Mouse (Mus musculus) urinary bladder, adult 2 months (tissue): ENCODE measurements around the gene Lypd9. TPM values are rescaled to one million over a fixed set of nuclear protein-coding genes. Genes with fewer than 3 reads are reported as not detected.
"Not testable (repeated sequence)": the region's sequence is repeated elsewhere in the genome, so short reads cannot be mapped to it uniquely, and the experiment has no call there.

Experiments
- DNase-seq: peaks from one replicate; pipeline ENCODE4 v3.0.0; 2022; ENCODE audit warnings: low spot score
- polyA plus RNA-seq: library from polyadenylated mRNA; depleted of rRNA; stranded (reverse); fragments of >200 nt; gene quantifications from 2 replicates; pipeline ENCODE4 v1.2.3, GENCODE M21; 2012; rRNA removed

Lypd9 gene
- not detected in 2 replicates for polyA plus RNA-seq

DNA sequence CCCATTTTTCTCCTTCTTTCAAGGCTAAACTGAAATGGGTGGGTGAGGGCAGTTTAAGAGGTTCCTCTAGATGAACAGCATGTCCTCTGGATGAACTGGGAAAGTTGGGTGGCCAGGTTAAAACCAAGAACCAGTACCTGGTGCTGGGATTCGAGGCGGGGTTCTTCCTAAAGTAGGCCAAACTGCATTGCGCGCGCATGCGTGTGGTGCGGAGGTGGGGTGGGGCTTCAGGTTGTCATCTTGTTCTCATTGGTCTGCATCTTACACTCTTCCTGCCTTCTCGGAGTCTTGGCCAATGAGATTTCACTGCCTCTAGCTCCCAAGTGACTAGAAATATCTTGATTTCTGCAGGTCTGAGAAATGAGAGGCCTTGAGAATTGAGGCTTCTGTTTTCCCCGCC, at the start of gene Lypd9:
Lypd9 (minus strand) TSS at position 165 of the 400 bp plus-strand sequence.
- no peak for DNase-seq

DNA sequence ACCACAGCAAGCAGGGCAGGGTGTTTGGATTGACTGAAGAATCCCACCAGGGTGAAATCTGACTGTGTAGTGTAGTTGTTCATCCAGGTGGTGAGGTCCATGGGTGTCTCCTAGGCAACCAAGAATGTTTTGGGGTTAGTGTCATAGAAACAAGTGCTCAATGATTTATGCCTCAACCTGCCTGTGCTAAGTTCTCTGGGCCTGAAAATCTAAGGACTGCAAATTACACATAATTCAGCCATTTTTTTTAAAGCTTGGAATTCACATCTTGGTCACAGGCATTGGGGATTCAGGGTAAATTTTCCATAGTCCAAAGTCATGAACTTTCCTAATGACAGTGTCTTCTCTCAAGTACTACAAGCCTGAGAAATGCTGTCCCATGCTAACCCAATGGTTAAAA, 49.7 kb upstream of the Lypd9 start, which contains the start of gene Olfr331:
Olfr331 (minus strand) TSS at position 101 of the 400 bp plus-strand sequence.
- DNase-seq = not testable (repeated sequence)

DNA sequence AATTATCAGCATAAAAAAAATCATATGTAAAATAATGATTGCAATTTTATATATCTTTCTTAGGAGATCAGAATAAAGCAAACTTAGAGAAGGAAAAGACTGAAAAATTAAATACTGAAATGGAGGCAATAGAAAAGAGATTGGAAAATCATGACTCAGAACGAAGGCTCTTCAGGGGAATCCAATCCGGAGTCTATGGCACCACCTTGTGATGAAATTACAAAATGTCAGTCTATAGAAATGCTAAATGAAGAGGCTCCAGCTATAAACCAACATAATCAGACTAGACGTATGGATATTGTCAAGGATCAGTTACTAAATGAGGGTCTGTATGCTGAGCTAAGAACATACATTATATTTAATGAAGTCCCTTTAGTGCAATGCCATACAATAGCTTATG, 46.6 kb upstream of the Lypd9 start:
- DNase-seq = no peak

DNA sequence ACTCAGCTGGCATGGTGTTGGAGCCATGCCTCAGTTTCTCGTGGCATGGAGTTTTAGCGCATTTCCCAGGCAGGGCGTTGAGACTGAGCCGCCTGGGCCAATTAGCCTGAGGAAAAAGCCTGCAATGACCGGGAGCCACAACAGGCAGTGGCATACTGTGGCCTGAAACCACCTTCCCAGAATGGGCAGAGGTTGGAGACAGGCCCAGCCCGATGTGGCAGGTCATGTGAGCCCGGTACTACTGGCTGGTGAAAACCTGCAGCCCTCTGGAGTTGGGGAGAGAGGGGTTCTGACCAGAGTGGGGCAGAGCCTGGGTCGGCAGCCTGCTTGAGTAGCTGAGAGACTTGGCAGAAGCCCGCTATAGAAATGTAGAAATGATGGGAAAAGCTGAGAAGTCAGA, 46.0 kb upstream of the Lypd9 start:
- DNase-seq = no peak

DNA sequence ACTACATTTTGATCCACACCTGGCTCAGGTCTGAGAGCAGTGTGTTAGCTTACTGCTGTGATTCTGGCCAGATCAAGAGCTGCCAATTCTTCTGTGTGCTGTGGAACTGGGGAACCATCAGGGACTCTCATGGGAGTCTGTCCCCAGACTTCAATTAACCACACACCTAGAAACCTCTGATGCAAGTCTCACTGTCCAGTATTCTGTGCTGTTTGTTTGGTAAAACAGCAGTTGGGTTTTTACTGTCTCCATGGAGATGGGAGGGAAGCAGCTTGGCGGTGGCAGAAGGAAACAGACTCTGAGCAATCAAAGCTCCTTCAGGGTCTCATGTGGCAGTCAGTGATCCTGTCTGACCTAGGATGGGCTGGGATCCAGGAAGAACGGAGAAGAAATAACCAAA, 39.7 kb upstream of the Lypd9 start, which contains the start of gene Olfr332:
Olfr332 (minus strand) TSS at position 101 of the 400 bp plus-strand sequence.
- DNase-seq = no peak

DNA sequence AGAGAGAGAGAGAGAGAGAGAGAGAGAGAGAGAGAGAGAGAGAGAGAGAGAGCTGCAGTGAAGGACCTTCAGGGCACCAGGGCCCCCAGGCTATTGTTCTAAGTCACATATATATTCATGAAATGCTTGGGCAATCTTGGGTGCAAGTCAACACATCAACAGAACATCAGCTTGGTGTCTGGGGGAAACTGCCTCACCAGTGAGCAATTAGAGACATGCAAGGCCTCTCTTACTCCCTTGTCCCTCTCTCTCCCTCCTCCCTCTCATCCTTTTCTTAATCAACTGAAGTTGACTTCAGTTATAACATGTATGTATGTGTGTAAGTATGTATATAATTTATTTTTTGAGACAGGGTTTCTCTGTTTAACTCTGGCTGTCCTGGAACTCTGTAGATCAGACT, 9.4 kb upstream of the Lypd9 start, which contains the start of gene Olfr30:
Olfr30 (minus strand) TSS at position 101 of the 400 bp plus-strand sequence.
- no peak for DNase-seq

DNA sequence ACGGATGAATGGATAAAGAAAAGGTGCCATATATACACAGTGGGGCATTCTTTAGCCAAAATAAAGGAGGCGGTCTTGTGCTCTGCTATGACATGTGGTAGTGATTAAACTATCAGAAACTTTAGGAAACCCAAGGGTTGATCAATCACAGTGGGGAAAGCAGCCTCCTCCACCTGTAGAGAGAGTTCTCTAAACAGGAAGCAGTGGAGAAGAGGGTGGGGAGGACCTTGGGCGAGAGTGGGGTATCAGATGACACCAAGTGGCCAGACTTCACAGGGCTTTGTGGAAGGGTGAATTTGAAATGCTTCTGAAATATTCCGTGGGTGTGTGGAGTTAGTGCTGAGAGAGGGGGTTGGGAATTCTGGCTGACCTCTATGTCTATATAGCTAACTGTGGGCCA, 869 bp upstream of the Lypd9 start:
- no peak for DNase-seq

DNA sequence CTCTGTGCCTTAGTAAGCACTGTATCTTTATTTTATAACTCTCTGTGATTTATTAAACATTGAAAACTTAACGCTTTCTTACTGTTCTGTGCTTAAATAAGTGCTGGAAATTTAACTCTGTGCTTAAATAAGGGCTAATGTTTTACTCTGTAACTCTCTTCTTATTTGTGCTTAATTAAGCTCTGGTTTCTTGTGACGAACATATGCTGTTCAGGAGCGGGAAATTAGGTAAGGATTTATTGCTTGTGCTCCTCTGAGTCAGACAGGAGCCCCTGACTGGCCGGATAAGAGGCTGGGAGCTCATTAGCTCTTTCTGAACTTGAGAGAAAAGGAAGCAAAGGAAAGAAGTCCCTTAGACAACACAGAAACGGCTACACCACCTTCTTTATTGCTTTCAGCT, 14.9 kb downstream of the Lypd9 start:
- no peak for DNase-seq

DNA sequence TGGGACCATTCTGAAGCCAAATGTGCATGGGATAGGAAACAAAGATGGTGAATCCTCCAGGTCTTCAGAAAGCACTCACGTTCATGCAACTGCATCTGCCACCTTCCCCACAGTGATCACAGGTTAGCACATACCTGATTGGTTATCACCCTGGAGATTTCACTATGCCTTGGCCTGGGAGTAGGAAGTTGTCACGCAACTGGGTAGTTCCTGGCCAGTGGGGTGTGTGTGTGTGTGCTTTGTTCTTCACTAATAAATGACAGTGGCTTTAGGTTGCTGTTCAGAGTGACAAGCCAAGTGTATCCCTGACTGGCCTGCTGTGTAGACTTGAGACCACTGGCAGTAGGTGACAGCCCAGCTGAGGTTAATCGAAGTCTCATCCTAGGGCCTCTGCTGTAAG, 20.5 kb downstream of the Lypd9 start, which contains the start of gene Gm12253:
Gm12253 (plus strand) TSS at position 301 of the 400 bp plus-strand sequence.
- DNase-seq = no peak

DNA sequence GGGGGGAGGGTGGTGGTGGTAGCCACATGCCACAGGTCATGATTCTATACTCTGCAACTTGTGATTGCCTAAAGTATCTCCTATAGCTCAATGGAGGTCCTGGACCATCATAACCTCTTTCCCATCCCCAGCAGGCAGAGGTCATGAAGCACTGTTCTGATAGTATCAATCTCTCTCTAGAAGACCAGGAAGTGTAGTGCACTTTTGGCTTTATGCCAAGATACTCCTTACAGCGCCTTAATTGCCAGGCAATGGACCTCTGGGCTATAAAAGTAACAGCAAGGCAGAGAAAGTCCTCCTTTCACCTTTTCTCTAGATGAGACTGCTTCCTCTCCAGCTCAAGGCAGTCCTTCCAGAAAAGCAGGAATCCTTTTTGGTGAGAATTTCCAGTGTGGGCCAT, 31.9 kb downstream of the Lypd9 start, which contains the start of gene 1810065E05Rik:
1810065E05Rik (plus strand) TSS at position 297 of the 400 bp plus-strand sequence.
- DNase-seq = no peak

DNA sequence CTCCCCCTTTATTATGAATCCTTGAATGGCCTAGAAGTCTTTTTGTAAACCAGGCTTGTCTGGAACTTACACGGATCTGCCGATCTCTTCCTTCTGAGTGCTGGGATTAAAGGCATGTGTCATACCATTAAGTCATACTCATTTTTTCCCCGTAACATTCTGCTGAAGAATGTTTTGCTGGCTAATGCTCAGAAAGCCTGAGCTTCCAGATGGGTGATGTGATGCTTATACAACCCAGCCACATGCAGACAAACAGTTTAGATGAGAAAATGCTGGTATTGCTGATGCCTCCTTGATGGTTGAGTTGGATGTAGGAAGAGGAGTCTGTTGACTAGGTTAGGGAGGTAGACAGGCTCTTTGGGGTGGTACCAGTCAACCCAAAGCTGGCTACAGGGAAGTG, 34.4 kb downstream of the Lypd9 start:
- no peak for DNase-seq

DNA sequence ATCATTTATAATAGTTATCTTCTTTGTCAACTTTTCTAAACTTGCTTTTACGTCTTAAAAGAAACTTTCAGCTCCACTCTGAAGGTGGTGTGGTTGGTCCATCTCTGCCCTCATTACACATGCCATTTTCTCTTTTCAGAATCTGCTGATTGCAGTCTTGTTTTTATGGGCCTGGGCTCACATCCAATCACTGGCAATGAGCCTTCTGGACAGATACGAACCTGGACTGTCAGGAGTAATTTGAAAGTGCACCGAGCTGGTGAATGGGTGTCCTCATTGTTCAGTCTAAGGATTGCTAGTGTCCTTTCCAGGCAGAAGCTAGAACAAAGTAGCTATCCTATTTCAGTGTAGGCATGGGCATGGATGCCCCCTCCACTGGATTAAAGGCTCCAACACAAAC, 44.7 kb downstream of the Lypd9 start:
- no peak for DNase-seq

DNA sequence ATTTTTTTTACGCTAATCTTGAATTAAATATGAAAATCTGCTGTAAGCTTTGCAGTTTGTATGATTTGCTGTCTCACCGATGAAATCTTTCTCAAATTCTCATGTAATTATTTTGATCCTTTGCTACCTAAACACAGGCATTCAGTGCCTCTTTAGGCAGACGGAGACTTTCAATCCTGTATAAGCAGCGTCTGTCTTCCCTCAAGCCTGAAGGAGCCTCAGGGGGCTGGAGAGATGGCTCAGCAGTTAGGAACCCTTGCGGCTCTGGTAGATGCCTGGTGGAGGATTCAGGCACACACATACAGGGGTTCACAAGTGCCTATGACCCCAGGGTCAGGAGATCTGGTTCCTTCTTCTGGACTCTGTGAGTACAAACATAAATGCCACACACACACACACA, 52.1 kb downstream of the Lypd9 start:
- no peak for DNase-seq

DNA sequence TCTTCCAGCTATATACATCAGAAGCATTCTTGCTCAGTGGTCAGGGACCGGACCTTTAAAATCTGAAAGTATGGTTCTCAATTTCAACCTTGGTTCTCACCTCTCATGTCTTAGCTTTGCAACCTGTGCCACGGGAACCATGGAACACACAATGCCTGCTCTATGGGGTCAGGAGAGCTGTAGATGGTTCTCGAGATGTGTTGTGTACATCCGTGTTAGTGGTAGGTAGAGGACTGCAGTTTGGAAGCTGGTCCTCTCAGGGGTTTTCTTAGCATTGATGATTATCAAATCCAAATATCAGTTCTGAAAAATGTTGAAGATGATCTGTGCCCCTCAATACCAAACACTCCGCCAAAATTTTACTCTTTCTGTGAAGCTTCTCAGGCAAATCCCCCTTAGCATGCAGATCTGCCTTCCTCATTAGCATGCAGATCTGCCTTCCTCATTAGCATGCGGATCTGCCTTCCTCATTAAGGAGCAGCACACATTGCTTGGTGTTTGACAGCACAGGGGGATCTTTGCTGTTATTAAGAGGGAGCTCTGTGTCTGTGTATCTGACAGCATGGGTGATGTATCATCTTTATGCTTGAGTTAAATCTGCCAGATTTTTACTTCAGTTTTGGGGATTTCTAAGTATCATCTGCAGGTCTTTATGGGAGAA, 52.6 kb downstream of the Lypd9 start:
- no peak for DNase-seq

Other genes starting within 250 kb of the Lypd9 start
- 0.04 TPM in 1 of 2 replicates, not detected in the other for gene 4930438A08Rik, start 178.1 kb downstream of the Lypd9 start, polyA plus RNA-seq
- gene Zfp692, start 145.9 kb downstream of the Lypd9 start, polyA plus RNA-seq = 30.9 and 46.0 TPM in 2 replicates
- 43.2 and 48.6 TPM in 2 replicates for gene Zfp672, start 122.6 kb downstream of the Lypd9 start, polyA plus RNA-seq
- gene Sh3bp5l, start 122.2 kb downstream of the Lypd9 start, polyA plus RNA-seq = 22.0 and 23.9 TPM in 2 replicates
- 1.8 TPM in 2 replicates for gene Lypd8, start 73.9 kb downstream of the Lypd9 start, polyA plus RNA-seq
- 0.07 TPM in 1 of 2 replicates, not detected in the other for gene 1810065E05Rik, start 31.8 kb downstream of the Lypd9 start, polyA plus RNA-seq
- not detected in 2 replicates for gene Gm12253, start 20.4 kb downstream of the Lypd9 start, polyA plus RNA-seq
- not detected in 2 replicates for gene Olfr30, start 9.3 kb upstream of the Lypd9 start, polyA plus RNA-seq
- gene Olfr332, start 39.6 kb upstream of the Lypd9 start, polyA plus RNA-seq = not detected in 2 replicates
- not detected in 2 replicates for gene Olfr331, start 49.6 kb upstream of the Lypd9 start, polyA plus RNA-seq
- gene Olfr330, start 81.9 kb upstream of the Lypd9 start, polyA plus RNA-seq = not detected in 2 replicates
- gene Olfr329-ps, start 93.5 kb upstream of the Lypd9 start, polyA plus RNA-seq = not detected in 2 replicates
- gene Olfr328, start 102.7 kb upstream of the Lypd9 start, polyA plus RNA-seq = not detected in 2 replicates
- not detected in 2 replicates for gene Olfr224, start 117.6 kb upstream of the Lypd9 start, polyA plus RNA-seq
- not detected in 2 replicates for gene Olfr325, start 124.8 kb upstream of the Lypd9 start, polyA plus RNA-seq
- not detected in 2 replicates for gene Olfr324, start 142.2 kb upstream of the Lypd9 start, polyA plus RNA-seq
- not detected in 2 replicates for gene 2210407C18Rik, start 163.2 kb upstream of the Lypd9 start, polyA plus RNA-seq
- gene Olfr323, start 177.6 kb upstream of the Lypd9 start, polyA plus RNA-seq = not detected in 2 replicates
- not detected in 2 replicates for gene Trim58, start 187.5 kb upstream of the Lypd9 start, polyA plus RNA-seq
- not detected in 2 replicates for gene Olfr322, start 205.9 kb upstream of the Lypd9 start, polyA plus RNA-seq
- gene Olfr320, start 228.2 kb upstream of the Lypd9 start, polyA plus RNA-seq = not detected in 2 replicates
- gene Olfr319, start 246.2 kb upstream of the Lypd9 start, polyA plus RNA-seq = not detected in 2 replicates